Mouse (Mus musculus): ENCODE results near the gene Zcchc4.

DNA sequence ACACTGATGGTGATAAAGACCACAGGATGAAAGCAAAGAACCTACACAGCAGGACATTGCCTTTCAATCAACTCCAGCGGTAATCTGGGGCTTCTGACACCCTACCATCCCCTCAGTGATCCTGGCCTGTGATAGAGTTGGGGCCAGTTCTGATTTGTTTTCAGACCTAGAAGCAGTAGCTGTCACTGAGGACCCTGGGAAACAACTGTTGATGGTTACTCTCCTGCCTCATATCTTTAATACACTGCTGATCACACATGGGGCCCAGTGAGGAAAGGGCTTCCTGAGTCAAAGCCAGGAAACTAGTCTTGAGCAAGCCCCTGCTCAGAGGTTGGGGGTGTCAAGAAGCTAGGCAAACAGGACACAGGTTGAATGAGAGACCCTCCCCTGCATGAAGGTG lies 96.3 kb downstream of the Zcchc4 start:
- TF ChIP-seq POLR2A (IDR thresholded peaks at IDR 0.05; ENCODE audit: insufficient read depth, low read length) (no peak), CTCF (IDR thresholded peaks at IDR 0.05; ENCODE audit: low read depth, low read length) (no peak), EP300 (IDR thresholded peaks at IDR 0.05; ENCODE audit: insufficient read depth, low read depth, low read length) (no peak)

Data from ES-Bruce4 (cell line).